Mouse (Mus musculus) hindbrain, embryonic 15.5 days (tissue): ENCODE measurements around the gene Gm20388. TPM values are rescaled to one million over a fixed set of nuclear protein-coding genes. Genes with fewer than 3 reads are reported as not detected.

Experiments used
- ATAC-seq: fragments of 200-750 bp; cut with Nextera tagmentation; 2 replicates; pipeline ENCODE4 v1.8.0; 2017; ENCODE audit warnings: low read depth, moderate number of reproducible peaks, moderate TSS enrichment; ENCODE audit not compliant: low FRiP score
- H3K27ac ChIP-seq: fragments of 300-500 bp; sonication (generic); replicated peaks from 2 replicates; pipeline ENCODE4 v1.5.1; 2015; ENCODE audit warnings: mild to moderate bottlenecking, inconsistent platforms
- H3K27me3 ChIP-seq: fragments of 300-500 bp; sonication (generic); 2 replicates; pipeline ENCODE4 v1.6.1; 2015; ENCODE audit warnings: control low read depth, inconsistent platforms
- H3K36me3 ChIP-seq: fragments of 300-500 bp; sonication (generic); 2 replicates; pipeline ENCODE4 v1.6.1; 2015; ENCODE audit warnings: control low read depth, inconsistent platforms
- H3K4me1 ChIP-seq: fragments of 300-500 bp; sonication (generic); replicated peaks from 2 replicates; pipeline ENCODE4 v1.6.1; 2015; ENCODE audit warnings: control low read depth, inconsistent platforms
- H3K4me2 ChIP-seq: fragments of 300-500 bp; sonication (generic); 2 replicates; pipeline ENCODE4 v1.6.1; 2015; ENCODE audit warnings: moderate library complexity, mild to moderate bottlenecking, inconsistent platforms
- H3K4me3 ChIP-seq: fragments of 300-500 bp; sonication (generic); 2 replicates; pipeline ENCODE4 v1.5.1; 2015; ENCODE audit warnings: mild to moderate bottlenecking, inconsistent platforms
- H3K9ac ChIP-seq: fragments of 300-500 bp; sonication (generic); 2 replicates; pipeline ENCODE4 v1.6.1; 2015; ENCODE audit warnings: inconsistent platforms
- H3K9me3 ChIP-seq: fragments of 300-500 bp; sonication (generic); 2 replicates; pipeline ENCODE4 v1.6.1; 2016; ENCODE audit warnings: control low read depth, inconsistent platforms
- WGBS: fragments of 180-500 bp; shearing (Covaris S2); methylation state at CpG from one replicate; pipeline ENCODE4 v1.1.7; 2015; 5-methylcytosine and 5-hydroxymethylcytosine counted together
- polyA plus RNA-seq: library from polyadenylated mRNA; unstranded; fragments of >200 nt; fragmentation: Nextera tagmentation; extraction: Ambion mirVana; gene quantifications from 2 replicates; pipeline ENCODE4 v1.2.1, GENCODE M21; 2015

The Gm20388 gene
- polyA plus RNA-seq, 1 experiment from 2014 or later: 5.4 TPM

GRCm38 (mm10) chr8:119897069-119897468 lies 13.6 kb upstream of the Gm20388 start:
- ATAC-seq: no peak
- no peak overlapping the region for H3K9ac ChIP-seq
- WGBS: 80% methylated on average over 4 of the region's 4 CpGs
- H3K4me2 ChIP-seq: no peak overlapping the region
- no peaks in the 10 kb centered on the region for H3K9me3 ChIP-seq
- no peak overlapping the region for H3K4me3 ChIP-seq
- H3K36me3 ChIP-seq: no peaks in the 10 kb centered on the region
- no peaks in the 10 kb centered on the region for H3K4me1 ChIP-seq
- H3K27ac ChIP-seq: no peak overlapping the region
- peaks cover 29% of the 10 kb centered on the region for H3K27me3 ChIP-seq

- WGBS: 24% methylated on average over 13 of the region's 13 CpGs
Measured at GRCm38 (mm10) chr8:119897933-119898332, 12.7 kb upstream of the Gm20388 start.

DNA sequence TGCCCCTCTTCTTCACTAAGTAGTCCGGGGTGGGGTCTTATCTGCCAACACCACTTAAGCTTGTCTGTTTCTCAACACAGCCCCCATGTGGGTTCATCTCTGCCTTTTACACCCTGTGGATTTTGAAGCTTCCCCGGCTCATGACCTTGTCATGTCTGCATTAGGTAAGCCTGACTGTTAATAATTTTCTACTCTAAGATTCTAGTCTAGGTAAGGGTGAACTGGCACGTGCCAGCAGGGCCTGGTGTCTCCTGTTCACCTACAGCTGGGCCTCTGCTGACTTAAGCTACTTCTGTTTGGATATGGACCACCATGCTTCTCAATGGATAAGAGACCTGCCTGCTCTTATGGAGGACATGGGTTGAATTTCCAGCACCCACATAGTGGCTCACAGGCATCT lies 9.3 kb upstream of the Gm20388 start:
- Histone ChIP-seq H3K9me3 (no peaks in the 10 kb centered on the region), H3K27me3 (peaks cover 29% of the 10 kb centered on the region), H3K4me3 (no peak overlapping the region), H3K9ac (no peak overlapping the region), H3K27ac (no peak overlapping the region), H3K4me1 (no peaks in the 10 kb centered on the region), H3K36me3 (no peaks in the 10 kb centered on the region), H3K4me2 (no peak overlapping the region)
- WGBS: 85% methylated on average over 3 of the region's 3 CpGs
- ATAC-seq: no peak

More at GRCm38 (mm10) chr8:119897933-119898332, 12.7 kb upstream of the Gm20388 start:
- no peak overlapping the region for H3K4me3 ChIP-seq
- no peaks in the 10 kb centered on the region for H3K9me3 ChIP-seq
- ATAC-seq: no peak
- peaks cover 29% of the 10 kb centered on the region for H3K27me3 ChIP-seq
- no peak overlapping the region for H3K27ac ChIP-seq
- no peaks in the 10 kb centered on the region for H3K4me1 ChIP-seq
- H3K9ac ChIP-seq: no peak overlapping the region
- H3K4me2 ChIP-seq: no peak overlapping the region
- H3K36me3 ChIP-seq: no peaks in the 10 kb centered on the region

- ATAC-seq: no peak
- WGBS: 64% methylated on average over 8 of the region's 8 CpGs
- peaks cover 27% of the 10 kb centered on the region for H3K27me3 ChIP-seq
Measured at GRCm38 (mm10) chr8:119901952-119902351, 8.7 kb upstream of the Gm20388 start.

DNA sequence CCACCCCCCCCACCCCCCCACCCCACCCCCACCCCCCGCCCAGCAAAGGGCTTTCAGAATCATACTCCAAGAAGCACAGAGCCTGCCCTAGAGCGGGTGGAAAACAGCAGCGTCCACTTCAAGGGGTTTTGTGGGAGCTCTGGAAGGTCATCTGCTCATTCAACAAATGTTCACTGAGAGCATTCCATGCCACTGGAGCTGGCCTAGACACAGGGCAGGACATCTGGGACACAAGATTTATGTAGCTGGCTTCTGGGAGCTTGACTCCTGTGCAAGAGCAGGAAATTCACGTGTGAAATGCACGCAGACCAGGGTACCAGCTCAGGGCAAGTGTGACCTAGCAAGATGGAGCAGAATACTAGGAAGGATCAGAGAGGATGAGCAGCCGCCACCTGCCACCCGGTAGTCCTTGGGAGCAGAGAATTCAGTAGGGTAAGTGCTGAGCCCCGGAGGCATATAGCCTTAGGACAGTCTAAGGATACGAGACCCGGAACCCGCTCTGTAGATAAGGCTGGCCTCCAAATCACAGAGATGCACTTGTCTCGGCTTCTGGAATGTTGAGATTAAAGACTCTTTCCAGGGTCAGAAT lies 6.2 kb upstream of the Gm20388 start:
- Histone ChIP-seq H3K9ac (no peak overlapping the region), H3K27ac (no peak overlapping the region), H3K9me3 (no peaks in the 10 kb centered on the region), H3K4me1 (no peaks in the 10 kb centered on the region), H3K36me3 (no peaks in the 10 kb centered on the region), H3K27me3 (peaks cover 5% of the 10 kb centered on the region; the same call in 1 of the 2 replicates), H3K4me2 (no peak overlapping the region), H3K4me3 (no peak overlapping the region)
- whole genome bisulfite sequencing: 66% methylated on average over 12 of the region's 12 CpGs
- ATAC-seq: no peak

More at GRCm38 (mm10) chr8:119901952-119902351, 8.7 kb upstream of the Gm20388 start:
- no peak overlapping the region for H3K4me2 ChIP-seq
- no peak overlapping the region for H3K27ac ChIP-seq
- H3K9me3 ChIP-seq: no peaks in the 10 kb centered on the region
- no peaks in the 10 kb centered on the region for H3K4me1 ChIP-seq
- no peaks in the 10 kb centered on the region for H3K36me3 ChIP-seq
- H3K9ac ChIP-seq: no peak overlapping the region
- no peak overlapping the region for H3K4me3 ChIP-seq

- H3K4me3 ChIP-seq: peak within 1 kb of the TSS; percentile 83
- H3K4me1 ChIP-seq: peaks cover 41% of the 10 kb centered on the region
- peak within 1 kb of the TSS; percentile 85 for H3K9ac ChIP-seq
- H3K27me3 ChIP-seq: no peaks in the 10 kb centered on the region
- no peaks in the 10 kb centered on the region for H3K36me3 ChIP-seq
- peak; percentile 23; the same call in 1 of the 2 replicates for ATAC-seq
- H3K9me3 ChIP-seq: no peaks in the 10 kb centered on the region
- peak within 1 kb of the TSS; percentile 95 for H3K27ac ChIP-seq
- WGBS: 21% methylated on average over 13 of the region's 13 CpGs
- H3K4me2 ChIP-seq: peak within 1 kb of the TSS; percentile 87
Measured at GRCm38 (mm10) chr8:119909944-119910546, 596 bp upstream of the Gm20388 start, which contains the start of gene Usp10. Gene Usp10 (plus strand): TSS chr8:119910360.

DNA sequence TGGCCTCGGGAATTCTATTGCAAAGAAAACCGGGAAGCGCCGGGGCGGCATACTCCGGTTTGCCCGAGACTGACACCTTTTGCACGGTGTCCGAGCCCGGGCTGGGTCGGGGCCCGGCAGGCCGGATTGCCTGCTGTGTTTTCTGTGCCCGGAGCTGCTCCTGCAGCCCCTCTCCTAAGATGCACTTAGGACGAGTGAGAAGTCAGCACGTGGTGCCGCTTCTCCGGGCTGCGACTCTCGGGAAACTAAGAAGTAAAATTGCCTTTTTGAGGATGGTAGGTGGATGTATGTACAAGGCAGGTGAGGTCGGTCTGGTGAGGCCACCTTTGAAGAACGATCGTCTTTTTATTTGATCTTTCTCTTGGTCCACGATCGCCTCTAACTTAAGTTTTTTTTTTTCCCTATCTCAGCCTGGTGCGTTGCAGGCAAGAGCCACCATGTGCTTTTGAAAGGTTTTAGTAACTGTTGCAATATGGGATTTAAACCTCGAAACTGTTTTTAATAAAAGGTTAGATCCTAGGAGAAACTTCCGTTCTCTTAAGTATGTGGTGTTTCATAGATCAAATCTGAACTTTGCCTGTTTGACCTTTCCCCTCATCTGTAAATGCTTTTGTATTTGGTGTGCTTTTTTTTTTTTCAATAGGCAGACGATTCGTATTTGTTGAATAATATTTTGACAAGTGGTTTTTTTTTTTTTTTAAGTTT lies 769 bp downstream of the Gm20388 start:
- peak overlapping the region; percentile 83 for H3K4me3 ChIP-seq
- H3K9ac ChIP-seq: peak overlapping the region; percentile 85
- peak; percentile 59; the same call in 1 of the 2 replicates for ATAC-seq
- H3K36me3 ChIP-seq: no peaks in the 10 kb centered on the region
- peak overlapping the region; percentile 95 for H3K27ac ChIP-seq
- H3K4me1 ChIP-seq: peaks cover 46% of the 10 kb centered on the region
- under 1% methylated on average over 29 of the region's 30 CpGs for WGBS
- H3K27me3 ChIP-seq: no peaks in the 10 kb centered on the region
- H3K4me2 ChIP-seq: peak overlapping the region; percentile 87
- H3K9me3 ChIP-seq: no peaks in the 10 kb centered on the region

DNA sequence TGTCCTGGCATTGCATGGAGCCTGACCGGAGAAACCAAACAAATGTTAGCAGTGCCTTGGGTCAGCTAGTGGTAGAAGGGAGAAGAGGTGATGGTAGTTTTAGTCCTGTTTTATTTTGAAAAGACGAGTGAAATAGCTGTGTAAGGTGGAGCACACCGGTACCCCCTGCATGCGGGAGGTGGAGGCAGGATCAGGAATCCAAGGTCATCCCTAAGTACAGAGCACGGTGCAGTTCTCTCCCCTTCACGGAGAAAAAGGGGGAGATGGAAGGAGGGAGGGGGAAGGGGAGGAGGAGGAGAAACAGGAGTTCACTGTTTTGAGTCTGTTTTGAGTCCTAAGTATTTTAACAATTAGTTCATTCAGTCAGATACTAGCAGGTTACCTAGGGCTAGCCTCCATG lies 2.0 kb downstream of the Gm20388 start:
- H3K27me3 ChIP-seq: no peaks in the 10 kb centered on the region
- peak overlapping the region; percentile 83 for H3K4me3 ChIP-seq
- H3K9ac ChIP-seq: no peak overlapping the region; the same call in 1 of the 2 replicates
- no peak for ATAC-seq
- H3K36me3 ChIP-seq: no peaks in the 10 kb centered on the region
- H3K27ac ChIP-seq: no peak overlapping the region
- H3K4me1 ChIP-seq: peaks cover 54% of the 10 kb centered on the region
- WGBS: 40% methylated on average over 6 of the region's 6 CpGs
- peak overlapping the region; percentile 87 for H3K4me2 ChIP-seq
- H3K9me3 ChIP-seq: no peaks in the 10 kb centered on the region

- Histone ChIP-seq H3K27ac (no peak overlapping the region), H3K4me3 (no peak overlapping the region), H3K4me2 (peak overlapping the region; percentile 87), H3K9ac (no peak overlapping the region), H3K4me1 (peaks cover 54% of the 10 kb centered on the region), H3K27me3 (no peaks in the 10 kb centered on the region), H3K36me3 (no peaks in the 10 kb centered on the region), H3K9me3 (no peaks in the 10 kb centered on the region)
- WGBS: 76% methylated on average over 3 of the region's 3 CpGs
- ATAC-seq: no peak
Measured at GRCm38 (mm10) chr8:119913181-119913580, 2.5 kb downstream of the Gm20388 start.

GRCm38 (mm10) chr8:119914161-119914560 lies 3.5 kb downstream of the Gm20388 start:
- no peak for ATAC-seq
- Histone ChIP-seq H3K27me3 (no peaks in the 10 kb centered on the region), H3K36me3 (no peaks in the 10 kb centered on the region), H3K9ac (no peak overlapping the region), H3K27ac (no peak overlapping the region), H3K4me3 (no peak overlapping the region), H3K9me3 (no peaks in the 10 kb centered on the region), H3K4me1 (peaks cover 54% of the 10 kb centered on the region), H3K4me2 (no peak overlapping the region)
- 50% methylated on average over 2 of the region's 2 CpGs for WGBS

GRCm38 (mm10) chr8:119915298-119915697 lies 4.7 kb downstream of the Gm20388 start:
- Histone ChIP-seq H3K4me3 (no peak overlapping the region), H3K4me1 (peaks cover 47% of the 10 kb centered on the region), H3K9me3 (no peaks in the 10 kb centered on the region), H3K27me3 (no peaks in the 10 kb centered on the region), H3K36me3 (no peaks in the 10 kb centered on the region), H3K9ac (no peak overlapping the region), H3K27ac (no peak overlapping the region), H3K4me2 (no peak overlapping the region)
- 94% methylated on average over 4 of the region's 4 CpGs for WGBS
- no peak for ATAC-seq

GRCm38 (mm10) chr8:119916237-119916892 lies 5.7 kb downstream of the Gm20388 start:
- H3K36me3 ChIP-seq: no peaks in the 10 kb centered on the region
- H3K4me2 ChIP-seq: no peak overlapping the region

More at GRCm38 (mm10) chr8:119916237-119916892, 5.7 kb downstream of the Gm20388 start:
- H3K9me3 ChIP-seq: no peaks in the 10 kb centered on the region
- no peak overlapping the region for H3K27ac ChIP-seq
- WGBS: 69% methylated on average over 16 of the region's 16 CpGs
- ATAC-seq: peak; percentile 8; the same call in 1 of the 2 replicates
- no peaks in the 10 kb centered on the region for H3K27me3 ChIP-seq
- H3K4me3 ChIP-seq: no peak overlapping the region
- peaks cover 47% of the 10 kb centered on the region for H3K4me1 ChIP-seq
- H3K9ac ChIP-seq: no peak overlapping the region
